In genomic region chr14:71104617-71105016, GRCm38 (mm10) we compare ENCODE assay signal across 27 mouse cellular contexts.
"Had no signal": no experiment of that assay in that cellular context is flagged by ENCODE, and none has a peak within 500 bp of the region (broad histone marks: within the 10 kb centered on the region; RNA-seq: fewer than 3 reads in every experiment).

No protein-coding gene starts in this region.

- H3K4me2 ChIP-seq: embryonic facial prominence, embryonic 12.5 days; embryonic facial prominence, embryonic 13.5 days; embryonic facial prominence, embryonic 15.5 days; forebrain, embryonic 12.5 days; forebrain, embryonic 13.5 days; forebrain, embryonic 15.5 days had no signal

- H3K4me1 ChIP-seq: embryonic facial prominence, embryonic 10.5 days; embryonic facial prominence, embryonic 12.5 days; embryonic facial prominence, embryonic 13.5 days; embryonic facial prominence, embryonic 15.5 days; forebrain, embryonic 10.5 days; forebrain, embryonic 12.5 days; forebrain, embryonic 13.5 days; forebrain, embryonic 15.5 days; heart, embryonic 10.5 days had no signal

- H3K36me3 ChIP-seq: embryonic facial prominence, embryonic 10.5 days; embryonic facial prominence, embryonic 12.5 days; embryonic facial prominence, embryonic 13.5 days; embryonic facial prominence, embryonic 15.5 days; forebrain, embryonic 10.5 days; forebrain, embryonic 12.5 days; forebrain, embryonic 15.5 days; heart, embryonic 10.5 days had no signal

- DNase-seq: cerebellum, adult 8-10 months; cerebellum, adult 9-10 months; cerebellum, adult 9-11 months; cerebellum, postnatal 10 days; cerebellum, postnatal 14 days; cerebellum, postnatal 25 days; cerebellum, postnatal 36 days; embryo, embryonic 11 days; forebrain, postnatal 0 days; gastrocnemius, adult 2 months; gastrocnemius, postnatal 10 days; gastrocnemius, postnatal 14 days; gastrocnemius, postnatal 25 days; gastrocnemius, postnatal 36 days; heart, adult 2 months had no signal

- H3K4me3 ChIP-seq: embryonic facial prominence, embryonic 10.5 days; embryonic facial prominence, embryonic 12.5 days; embryonic facial prominence, embryonic 13.5 days; embryonic facial prominence, embryonic 15.5 days; erythroblast, embryonic 14.5 days; forebrain, embryonic 10.5 days; forebrain, embryonic 12.5 days; forebrain, embryonic 13.5 days; forebrain, embryonic 15.5 days; gastrocnemius, adult 2 months; heart, adult 2 months; heart, embryonic 10.5 days had no signal

- H3K27ac ChIP-seq: embryonic facial prominence, embryonic 10.5 days; embryonic facial prominence, embryonic 12.5 days; embryonic facial prominence, embryonic 13.5 days; embryonic facial prominence, embryonic 15.5 days; forebrain, embryonic 10.5 days; forebrain, embryonic 12.5 days; forebrain, embryonic 13.5 days; forebrain, embryonic 15.5 days; gastrocnemius, adult 2 months; heart, adult 2 months; heart, embryonic 10.5 days had no signal

- H3K9me3 ChIP-seq: embryonic facial prominence, embryonic 10.5 days; embryonic facial prominence, embryonic 12.5 days; embryonic facial prominence, embryonic 13.5 days; embryonic facial prominence, embryonic 15.5 days; forebrain, embryonic 10.5 days; forebrain, embryonic 12.5 days; forebrain, embryonic 13.5 days; forebrain, embryonic 15.5 days; heart, embryonic 10.5 days had no signal

- ATAC-seq: forebrain, embryonic 13.5 days; forebrain, embryonic 14.5 days; forebrain, embryonic 15.5 days; forebrain, embryonic 16.5 days; forebrain, postnatal 0 days had no signal

- H3K27me3 ChIP-seq: embryonic facial prominence, embryonic 12.5 days; embryonic facial prominence, embryonic 13.5 days; embryonic facial prominence, embryonic 15.5 days; forebrain, embryonic 12.5 days; forebrain, embryonic 13.5 days; forebrain, embryonic 15.5 days had no signal

- H3K9ac ChIP-seq: embryonic facial prominence, embryonic 12.5 days; embryonic facial prominence, embryonic 13.5 days; embryonic facial prominence, embryonic 15.5 days; forebrain, embryonic 12.5 days; forebrain, embryonic 13.5 days; forebrain, embryonic 15.5 days; forebrain, postnatal 0 days had no signal
